Comparison of ENCODE assay signal across 9 mouse cellular contexts in genomic region chr19:6116113-6116850, GRCm38 (mm10). TPM values are rescaled to one million over a fixed set of nuclear protein-coding genes. Genes with fewer than 3 reads are reported as not detected.
A peak's percentile ranks its signal among the peaks of the same experiment; 100 is the strongest.
DNase-seq lines count a peak whose midpoint lies in the region; ATAC-seq and TF ChIP-seq lines count a peak whose summit lies in the region.
"Had no signal": no experiment of that assay in that cellular context is flagged by ENCODE, and none has a peak within 500 bp of the region (broad histone marks: within the 10 kb centered on the region; RNA-seq: fewer than 3 reads in every experiment).

No protein-coding gene starts in this region.

- WGBS in heart, embryonic 13.5 days = 88% methylated on average over 15 of the region's 15 CpGs
- WGBS in forebrain, embryonic 14.5 days = 91% methylated on average over 15 of the region's 15 CpGs
- 86% methylated on average over 15 of the region's 15 CpGs for WGBS in liver, embryonic 12.5 days (ENCODE audit: insufficient replicate concordance)

- H3K4me2 ChIP-seq in heart, embryonic 13.5 days = peak overlapping the region; percentile 92
- H3K4me2 ChIP-seq in forebrain, embryonic 14.5 days (ENCODE audit: low read length) = peak overlapping the region; percentile 86
- peak overlapping the region; percentile 95 for H3K4me2 ChIP-seq in liver, embryonic 12.5 days

- DNase-seq in heart, adult 11 months = no peak
- DNase-seq in MEL (ENCODE audit: low read depth, low spot score) = no peak
- no peak for DNase-seq in forebrain, embryonic 14.5 days (ENCODE audit: low spot score)
- DNase-seq in gastrocnemius, postnatal 10 days = no peak
- DNase-seq in right cerebral cortex, postnatal 25 days = no peak

- H3K36me3 ChIP-seq in heart, embryonic 13.5 days = peaks cover 47% of the 10 kb centered on the region
- H3K36me3 ChIP-seq in MEL (ENCODE audit: control insufficient read depth in 1 of 2, insufficient read depth in 2 of 2, low read length in 2 of 2) = peaks cover 0 to 10% of the 10 kb centered on the region in 2 experiments; a peak in 2 of 4 replicates
- H3K36me3 ChIP-seq in forebrain, embryonic 14.5 days (ENCODE audit: control insufficient read depth, insufficient read depth, low read length) = peaks cover 40% of the 10 kb centered on the region
- H3K36me3 ChIP-seq in liver, embryonic 12.5 days = peaks cover 56% of the 10 kb centered on the region

- peaks cover 22% of the 10 kb centered on the region for H3K79me2 ChIP-seq in MEL (ENCODE audit: control insufficient read depth, insufficient read depth, low read length, poor library complexity)

- no peak for TF ChIP-seq EP300 in MEL (IDR thresholded peaks at IDR 0.05; ENCODE audit: low read depth in 1 of 2, low read length in 2 of 2)

- TF ChIP-seq RAD21 in MEL (IDR thresholded peaks at IDR 0.05; ENCODE audit: low read depth, low read length) = no peak

- no peaks in the 10 kb centered on the region for H3K27me3 ChIP-seq in heart, embryonic 13.5 days (replicated peaks)
- no peaks in the 10 kb centered on the region for H3K27me3 ChIP-seq in MEL (ENCODE audit: control insufficient read depth in 1 of 2, insufficient read depth in 2 of 2, low read length in 2 of 2)
- H3K27me3 ChIP-seq in forebrain, embryonic 14.5 days (replicated peaks; ENCODE audit: control insufficient read depth, insufficient read depth, low read length) = no peaks in the 10 kb centered on the region
- H3K27me3 ChIP-seq in liver, embryonic 12.5 days (replicated peaks) = no peaks in the 10 kb centered on the region

- H3K9me3 ChIP-seq in heart, embryonic 13.5 days = no peaks in the 10 kb centered on the region
- H3K9me3 ChIP-seq in MEL (replicated peaks; ENCODE audit: insufficient read depth, low read length) = no peaks in the 10 kb centered on the region
- H3K9me3 ChIP-seq in forebrain, embryonic 14.5 days (replicated peaks; ENCODE audit: control insufficient read depth, low read length) = no peaks in the 10 kb centered on the region
- no peaks in the 10 kb centered on the region for H3K9me3 ChIP-seq in liver, embryonic 12.5 days (replicated peaks)

- no peak for TF ChIP-seq CTCF in MEL (IDR thresholded peaks at IDR 0.05 in 2 of 3, conservative IDR thresholded peaks at IDR 0.05 in 1 of 3; ENCODE audit: control insufficient read depth in 1 of 3, insufficient read depth in 1 of 3, low read depth in 2 of 3, low read length in 3 of 3, poor library complexity in 1 of 3, severe bottlenecking in 1 of 3)

- peaks cover 22% of the 10 kb centered on the region for H3K4me1 ChIP-seq in heart, embryonic 13.5 days
- peaks cover 2 to 10% of the 10 kb centered on the region in 2 experiments; a peak in 2 of 4 replicates for H3K4me1 ChIP-seq in MEL (ENCODE audit: control insufficient read depth in 1 of 2, insufficient read depth in 2 of 2, low read length in 2 of 2)
- peaks cover 13% of the 10 kb centered on the region for H3K4me1 ChIP-seq in forebrain, embryonic 14.5 days (ENCODE audit: control insufficient read depth, insufficient read depth, low read length)
- peaks cover 26% of the 10 kb centered on the region for H3K4me1 ChIP-seq in liver, embryonic 12.5 days

- peak overlapping the region; percentile 94 for H3K9ac ChIP-seq in heart, embryonic 13.5 days
- H3K9ac ChIP-seq in MEL (ENCODE audit: control insufficient read depth, low read depth, low read length, poor library complexity, severe bottlenecking) = peak overlapping the region; percentile 88
- peak overlapping the region; percentile 35 for H3K9ac ChIP-seq in forebrain, embryonic 14.5 days (ENCODE audit: low read length)
- H3K9ac ChIP-seq in liver, embryonic 12.5 days = peak overlapping the region; percentile 88

- TF ChIP-seq POLR2A in MEL (IDR thresholded peaks at IDR 0.05; ENCODE audit: control insufficient read depth in 1 of 2, insufficient read depth in 1 of 2, low read depth in 1 of 2, low read length in 2 of 2, poor library complexity in 1 of 2) = no peak

- H3K27ac ChIP-seq in heart, embryonic 13.5 days (replicated peaks) = peak overlapping the region; percentile 17; the same call in 1 of the 2 replicates
- H3K27ac ChIP-seq in MEL (ENCODE audit: control insufficient read depth, low read depth, low read length) = no peak overlapping the region
- no peak overlapping the region for H3K27ac ChIP-seq in forebrain, embryonic 14.5 days (ENCODE audit: low read depth, low read length)
- no peak overlapping the region for H3K27ac ChIP-seq in liver, embryonic 12.5 days

- H3K4me3 ChIP-seq in heart, embryonic 13.5 days = peak overlapping the region; percentile 90
- H3K4me3 ChIP-seq in MEL (ENCODE audit: control insufficient read depth in 1 of 2, insufficient read depth in 1 of 2, low read depth in 2 of 2, low read length in 2 of 2) = peak overlapping the region; percentile 74 to 91; a peak in 1 of 4 replicates
- H3K4me3 ChIP-seq in forebrain, embryonic 14.5 days (ENCODE audit: low read depth, low read length) = no peak overlapping the region
- peak overlapping the region; percentile 79 for H3K4me3 ChIP-seq in liver, embryonic 12.5 days

- ATAC-seq in heart, embryonic 13.5 days (ENCODE audit: extremely low read depth, insufficient number of reproducible peaks, low FRiP score, low TSS enrichment) = no peak
- ATAC-seq in forebrain, embryonic 14.5 days = no peak
- ATAC-seq in liver, embryonic 12.5 days = no peak
- no peak for ATAC-seq in erythroid progenitor cell, adult 5-6 weeks (replicated peaks; ENCODE audit: low FRiP score, poor library complexity, severe bottlenecking)

TF ChIP-seq in MEL, 35 proteins besides CTCF, POLR2A, EP300 and RAD21 (continues in another document):
- TF ChIP-seq KAT2A (conservative IDR thresholded peaks at IDR 0.05; ENCODE audit: low read depth, low read length) = no peak
- TF ChIP-seq NRF1 (IDR thresholded peaks at IDR 0.05; ENCODE audit: insufficient read depth, low read depth, low read length, poor library complexity, severe bottlenecking) = no peak

RNA-seq across cellular contexts. Expression of gene Sac3d1, which starts 2.2 kb away (rescaled TPM):
- 30.8 and 33.0 TPM in 2 replicates for polyA plus RNA-seq in heart, embryonic 13.5 days (2015; fragmentation: Nextera tagmentation; extraction: Ambion mirVana)
- total RNA-seq in MEL (2012; rRNA removed) = 34.0 and 44.4 TPM in 2 replicates
- polyA plus RNA-seq in MEL (2012; ENCODE audit: insufficient read depth in 1 of 2, insufficient read length in 2 of 2, low read depth in 1 of 2, low replicate concordance in 2 of 2, missing spikeins in 1 of 2) = 10 to 100 TPM in 1 of 2 experiments, not detected in 1; 49.3 TPM
- polyA plus RNA-seq in forebrain, embryonic 14.5 days (2014; fragmentation: Nextera tagmentation; extraction: Ambion mirVana) = 56.4 and 57.6 TPM in 2 replicates
- polyA plus RNA-seq in liver, embryonic 12.5 days (2016; fragmentation: Nextera tagmentation; extraction: Ambion mirVana) = 38.8 and 41.6 TPM in 2 replicates
- 2.5 and 5.9 TPM in 2 replicates for total RNA-seq in erythroid progenitor cell, adult 5-6 weeks (2015; ENCODE audit: low replicate concordance)
- total RNA-seq in erythroid progenitor cell, adult 5-6 weeks (2017; ENCODE audit: low replicate concordance) = 4.4 and 4.6 TPM in 2 replicates
- total RNA-seq in gastrocnemius, postnatal 10 days (2021) = 10 to 100 TPM; 12.4 to 13.9 TPM

RNA-seq across cellular contexts. Expression of gene Naaladl1, which starts 10.7 kb away (rescaled TPM):
- 0.09 and 0.24 TPM in 2 replicates for polyA plus RNA-seq in heart, embryonic 13.5 days (2015; fragmentation: Nextera tagmentation; extraction: Ambion mirVana)
- 0.20 and 0.35 TPM in 2 replicates for total RNA-seq in MEL (2012; rRNA removed)
- 1 to 10 TPM in 1 of 2 experiments, not detected in 1; 1.7 TPM for polyA plus RNA-seq in MEL (2012; ENCODE audit: insufficient read depth in 1 of 2, insufficient read length in 2 of 2, low read depth in 1 of 2, low replicate concordance in 2 of 2, missing spikeins in 1 of 2)
- 0.36 and 0.42 TPM in 2 replicates for polyA plus RNA-seq in forebrain, embryonic 14.5 days (2014; fragmentation: Nextera tagmentation; extraction: Ambion mirVana)
- polyA plus RNA-seq in liver, embryonic 12.5 days (2016; fragmentation: Nextera tagmentation; extraction: Ambion mirVana) = 2.6 and 2.8 TPM in 2 replicates
- 14.7 and 15.9 TPM in 2 replicates for total RNA-seq in erythroid progenitor cell, adult 5-6 weeks (2015; ENCODE audit: low replicate concordance)
- total RNA-seq in erythroid progenitor cell, adult 5-6 weeks (2017; ENCODE audit: low replicate concordance) = 6.4 and 9.8 TPM in 2 replicates
- total RNA-seq in gastrocnemius, postnatal 10 days (2021) = under 1 TPM in 1 of 2 experiments, not detected in 1; 0.09 TPM
- total RNA-seq: neutrophil, adult 5-6 weeks had no signal

RNA-seq across cellular contexts. Expression of gene Snx15, which starts 11.8 kb away (rescaled TPM):
- polyA plus RNA-seq in heart, embryonic 13.5 days (2015; fragmentation: Nextera tagmentation; extraction: Ambion mirVana) = 21.0 and 23.9 TPM in 2 replicates
- 14.9 and 20.4 TPM in 2 replicates for total RNA-seq in MEL (2012; rRNA removed)
- polyA plus RNA-seq in MEL (2012; ENCODE audit: insufficient read depth in 1 of 2, insufficient read length in 2 of 2, low read depth in 1 of 2, low replicate concordance in 2 of 2, missing spikeins in 1 of 2) = 10 to 100 TPM in 1 of 2 experiments, not detected in 1; 35.3 TPM
- polyA plus RNA-seq in forebrain, embryonic 14.5 days (2014; fragmentation: Nextera tagmentation; extraction: Ambion mirVana) = 45.6 and 50.2 TPM in 2 replicates
- polyA plus RNA-seq in liver, embryonic 12.5 days (2016; fragmentation: Nextera tagmentation; extraction: Ambion mirVana) = 41.7 and 44.7 TPM in 2 replicates
- total RNA-seq in erythroid progenitor cell, adult 5-6 weeks (2015; ENCODE audit: low replicate concordance) = 52.8 and 61.6 TPM in 2 replicates
- 23.8 and 39.4 TPM in 2 replicates for total RNA-seq in erythroid progenitor cell, adult 5-6 weeks (2017; ENCODE audit: low replicate concordance)
- 10 to 100 TPM; 12.0 to 14.6 TPM for total RNA-seq in gastrocnemius, postnatal 10 days (2021)

RNA-seq across cellular contexts. Expression of gene AC131692.1, which starts 22.1 kb away (rescaled TPM):
- polyA plus RNA-seq in heart, embryonic 13.5 days (2015; fragmentation: Nextera tagmentation; extraction: Ambion mirVana) = 0.20 and 0.28 TPM in 2 replicates
- 0.39 and 0.49 TPM in 2 replicates for total RNA-seq in MEL (2012; rRNA removed)
- polyA plus RNA-seq in MEL (2012; ENCODE audit: insufficient read depth in 1 of 2, insufficient read length in 2 of 2, low read depth in 1 of 2, low replicate concordance in 2 of 2, missing spikeins in 1 of 2) = 1 to 10 TPM in 1 of 2 experiments, not detected in 1; 2.9 TPM
- not detected in 2 replicates for polyA plus RNA-seq in forebrain, embryonic 14.5 days (2014; fragmentation: Nextera tagmentation; extraction: Ambion mirVana)
- 0.20 and 0.59 TPM in 2 replicates for polyA plus RNA-seq in liver, embryonic 12.5 days (2016; fragmentation: Nextera tagmentation; extraction: Ambion mirVana)
- total RNA-seq in erythroid progenitor cell, adult 5-6 weeks (2015; ENCODE audit: low replicate concordance) = 21.4 TPM in 1 of 2 replicates, not detected in the other
- total RNA-seq in erythroid progenitor cell, adult 5-6 weeks (2017; ENCODE audit: low replicate concordance) = 12.1 and 29.4 TPM in 2 replicates
- under 1 TPM in 1 of 2 experiments, not detected in 1; 0.59 TPM for total RNA-seq in gastrocnemius, postnatal 10 days (2021)
- total RNA-seq: neutrophil, adult 5-6 weeks had no signal

RNA-seq across cellular contexts. Expression of gene Batf2, which starts 24.5 kb away (rescaled TPM):
- polyA plus RNA-seq in heart, embryonic 13.5 days (2015; fragmentation: Nextera tagmentation; extraction: Ambion mirVana) = not detected in 2 replicates
- 0.19 TPM in 1 of 2 replicates, not detected in the other for total RNA-seq in MEL (2012; rRNA removed)
- polyA plus RNA-seq in MEL (2012; ENCODE audit: insufficient read depth in 1 of 2, insufficient read length in 2 of 2, low read depth in 1 of 2, low replicate concordance in 2 of 2, missing spikeins in 1 of 2) = under 1 TPM in 1 of 2 experiments, not detected in 1; 0.60 TPM
- polyA plus RNA-seq in forebrain, embryonic 14.5 days (2014; fragmentation: Nextera tagmentation; extraction: Ambion mirVana) = not detected in 2 replicates
- polyA plus RNA-seq in liver, embryonic 12.5 days (2016; fragmentation: Nextera tagmentation; extraction: Ambion mirVana) = 0.10 and 0.15 TPM in 2 replicates
- total RNA-seq in erythroid progenitor cell, adult 5-6 weeks (2015; ENCODE audit: low replicate concordance) = 2.5 and 7.1 TPM in 2 replicates
- total RNA-seq in erythroid progenitor cell, adult 5-6 weeks (2017; ENCODE audit: low replicate concordance) = 1.7 TPM in 1 of 2 replicates, not detected in the other
- under 1 TPM; 0.23 to 0.41 TPM for total RNA-seq in gastrocnemius, postnatal 10 days (2021)
- total RNA-seq: neutrophil, adult 5-6 weeks had no signal

Comparison
In these comparisons a context has a peak if more than half of its experiments do, and no peak if none do; other contexts are left out.
1. H3K9ac ChIP-seq: peak in every context shown above with its lines; median percentile 94 in heart, embryonic 13.5 days; 88 in MEL; 88 in liver, embryonic 12.5 days; 35 in forebrain, embryonic 14.5 days.